Mouse (Mus musculus) bone marrow, adult 2 months (tissue): ENCODE measurements at regions not wholly inside any gene's neighbourhood (a gene's known extent, or its start where the extent isn't known, plus 50 kb on each side); places are given as distances from the start of the nearest gene placed in this dataset.

ENCODE experiments used
- CTCF ChIP-seq: fragments of 200-500 bp; IDR thresholded peaks from 2 replicates; pipeline ENCODE4 v1.5.1; 2011; ENCODE audit warnings: low read length, control low read depth; ENCODE audit not compliant: control insufficient read depth, insufficient read depth
- POLR2A ChIP-seq: fragments of 200-500 bp; IDR thresholded peaks from 2 replicates; pipeline ENCODE4 v1.6.1; 2011; ENCODE audit warnings: low read depth, mild to moderate bottlenecking, control low read depth, low read length, borderline replicate concordance; ENCODE audit not compliant: control insufficient read depth

DNA sequence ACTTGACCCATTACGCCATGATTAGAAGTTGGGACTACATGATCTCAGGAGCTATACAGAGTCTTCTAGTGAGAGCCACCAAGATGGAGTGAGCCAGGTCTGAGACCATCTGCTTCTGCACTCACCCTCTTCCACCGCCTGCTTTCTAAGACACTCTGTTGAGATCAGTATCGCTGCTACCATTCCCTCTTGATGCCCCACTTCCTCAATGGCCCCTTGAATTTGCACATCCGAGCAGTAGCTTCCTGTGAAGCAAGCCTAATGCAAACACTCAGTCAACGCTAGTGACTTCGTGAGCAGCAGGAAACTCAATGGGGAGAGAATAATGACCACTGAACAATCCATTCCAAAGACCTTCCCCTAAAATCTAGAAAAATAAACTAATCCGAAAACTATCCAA is 160.7 kb upstream of the Olig3 start:
- TF ChIP-seq CTCF: no peak
- no peak for TF ChIP-seq POLR2A
